Mouse (Mus musculus) liver, adult 2 months (tissue): Measurements from ENCODE around the gene Ogt. TPM values are rescaled to one million over a fixed set of nuclear protein-coding genes. Genes with fewer than 3 reads are reported as not detected.

Experiments used
- DNase-seq: peaks from one replicate; pipeline ENCODE4 v3.0.0-alpha.2; 2011; ENCODE audit warnings: low read depth, low spot score; ENCODE audit errors: extremely low read depth
- H3K27ac ChIP-seq: fragments of 200-500 bp; replicated peaks from 2 replicates; pipeline ENCODE4 v1.5.1; 2012; ENCODE audit warnings: low read depth, mild to moderate bottlenecking, control low read depth, inconsistent platforms, low read length; ENCODE audit not compliant: insufficient read depth
- H3K27me3 ChIP-seq: fragments of 200-500 bp; 2 replicates; pipeline ENCODE4 v1.6.1; 2012; ENCODE audit warnings: mild to moderate bottlenecking, moderate library complexity, low read length, inconsistent platforms; ENCODE audit not compliant: control insufficient read depth, insufficient read depth
- H3K36me3 ChIP-seq: fragments of 200-500 bp; 2 replicates; pipeline ENCODE4 v1.6.1; 2012; ENCODE audit warnings: low read length, inconsistent platforms; ENCODE audit not compliant: control insufficient read depth, insufficient read depth
- H3K4me1 ChIP-seq: fragments of 200-500 bp; 2 replicates; pipeline ENCODE4 v1.6.1; 2011; ENCODE audit warnings: low read length; ENCODE audit not compliant: control insufficient read depth, insufficient read depth
- H3K4me3 ChIP-seq: fragments of 200-500 bp; 2 replicates; pipeline ENCODE4 v1.5.1; 2011; ENCODE audit warnings: low read depth, mild to moderate bottlenecking, control low read depth, low read length, moderate library complexity; ENCODE audit not compliant: insufficient read depth
- H3K79me2 ChIP-seq: fragments of 200-500 bp; 2 replicates; pipeline ENCODE4 v1.6.1; 2012; ENCODE audit warnings: inconsistent platforms, mild to moderate bottlenecking, low read length, moderate library complexity; ENCODE audit not compliant: control insufficient read depth, insufficient read depth
- H3K9ac ChIP-seq: fragments of 200-500 bp; 2 replicates; pipeline ENCODE4 v1.6.1; 2012; ENCODE audit warnings: low read depth, mild to moderate bottlenecking, control low read depth, inconsistent platforms, low read length
- CTCF ChIP-seq: fragments of 200-500 bp; IDR thresholded peaks from 2 replicates; pipeline ENCODE4 v1.5.1; 2011; ENCODE audit warnings: low read depth, low read length, control low read depth
- POLR2A ChIP-seq: fragments of 200-500 bp; IDR thresholded peaks from 2 replicates; pipeline ENCODE4 v1.6.1; 2011; ENCODE audit warnings: low read length, control low read depth; ENCODE audit not compliant: insufficient read depth; ENCODE audit errors: extremely low read depth
- WGBS: fragments of 180-500 bp; shearing (Covaris S2); methylation state at CpG from one replicate; pipeline ENCODE4 v1.1.7; 2018; 5-methylcytosine and 5-hydroxymethylcytosine counted together
- polyA plus RNA-seq: library from polyadenylated mRNA; depleted of rRNA; stranded (reverse); fragments of >200 nt; gene quantifications from 2 replicates; pipeline ENCODE4 v1.2.3, GENCODE M21; 2012
- total RNA-seq: library from RNA; depleted of rRNA; stranded (reverse); fragments of >200 nt; gene quantifications from 2 replicates; pipeline ENCODE4 v1.2.3, GENCODE M21; 2014

The Ogt gene
- total and polyA plus RNA-seq, 2 experiments, result 28.3 to 61.4 TPM

DNA sequence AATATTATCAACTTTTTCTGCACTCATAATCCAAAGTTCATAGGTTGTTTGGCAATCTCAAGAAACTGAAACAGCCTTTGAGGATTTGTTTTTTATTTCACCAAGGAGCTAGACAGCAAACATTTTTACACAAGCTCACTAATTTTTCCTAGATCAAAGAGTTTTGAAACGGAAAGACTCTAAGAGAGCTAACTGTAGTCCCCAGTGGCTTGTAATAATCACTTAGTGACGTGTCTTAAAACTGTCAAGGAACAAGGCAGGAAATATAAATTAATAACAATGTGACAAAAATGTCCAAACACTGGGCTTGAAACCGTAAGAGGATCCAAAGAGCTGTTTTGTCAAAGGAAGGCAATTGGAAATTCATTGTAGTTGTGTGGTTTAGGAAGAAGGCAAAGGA, 1.0 kb upstream of the Ogt start:
- Histone ChIP-seq H3K4me3 (no peak overlapping the region), H3K9ac (no peak overlapping the region), H3K4me1 (peaks cover 9% of the 10 kb centered on the region), H3K36me3 (peaks cover 5% of the 10 kb centered on the region; the same call in 1 of the 2 replicates), H3K79me2 (peaks cover 10% of the 10 kb centered on the region; the same call in 1 of the 2 replicates), H3K27ac (no peak overlapping the region), H3K27me3 (no peaks in the 10 kb centered on the region)
- TF ChIP-seq POLR2A (no peak), CTCF (no peak)
- DNase-seq, result no peak
- 33% methylated on average over 3 of the region's 3 CpGs for WGBS

DNA sequence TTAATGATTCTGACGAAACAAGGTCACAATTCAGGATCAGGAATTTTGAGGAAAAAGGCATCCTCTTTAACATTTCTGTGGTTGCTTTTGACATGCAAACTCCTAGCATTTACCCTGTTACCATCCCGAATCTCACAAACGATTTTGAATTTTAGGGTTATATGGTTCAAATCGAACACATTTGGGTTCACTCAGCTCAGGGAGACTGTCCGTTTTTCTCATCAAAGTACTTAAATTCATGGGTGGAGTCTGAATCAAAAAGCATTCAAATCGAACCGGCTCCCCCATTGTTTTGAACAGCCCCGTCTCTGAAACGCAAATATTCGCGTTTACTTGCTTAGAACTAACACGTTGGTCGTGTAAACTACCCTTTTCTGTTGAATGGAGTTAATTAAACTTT, 554 bp upstream of the Ogt start:
- H3K27ac ChIP-seq, result peak overlapping the region; percentile 54; the same call in 1 of the 2 replicates
- peaks cover 10% of the 10 kb centered on the region; the same call in 1 of the 2 replicates for H3K79me2 ChIP-seq
- no peak for DNase-seq
- H3K4me3 ChIP-seq, result peak overlapping the region; percentile 38; the same call in 1 of the 2 replicates
- peak overlapping the region; percentile 55; the same call in 1 of the 2 replicates for H3K9ac ChIP-seq
- no peak for TF ChIP-seq POLR2A
- TF ChIP-seq CTCF, result no peak
- 1% methylated on average over 13 of the region's 13 CpGs for WGBS
- peaks cover 11% of the 10 kb centered on the region for H3K4me1 ChIP-seq
- peaks cover 6% of the 10 kb centered on the region; the same call in 1 of the 2 replicates for H3K36me3 ChIP-seq
- no peaks in the 10 kb centered on the region for H3K27me3 ChIP-seq

DNA sequence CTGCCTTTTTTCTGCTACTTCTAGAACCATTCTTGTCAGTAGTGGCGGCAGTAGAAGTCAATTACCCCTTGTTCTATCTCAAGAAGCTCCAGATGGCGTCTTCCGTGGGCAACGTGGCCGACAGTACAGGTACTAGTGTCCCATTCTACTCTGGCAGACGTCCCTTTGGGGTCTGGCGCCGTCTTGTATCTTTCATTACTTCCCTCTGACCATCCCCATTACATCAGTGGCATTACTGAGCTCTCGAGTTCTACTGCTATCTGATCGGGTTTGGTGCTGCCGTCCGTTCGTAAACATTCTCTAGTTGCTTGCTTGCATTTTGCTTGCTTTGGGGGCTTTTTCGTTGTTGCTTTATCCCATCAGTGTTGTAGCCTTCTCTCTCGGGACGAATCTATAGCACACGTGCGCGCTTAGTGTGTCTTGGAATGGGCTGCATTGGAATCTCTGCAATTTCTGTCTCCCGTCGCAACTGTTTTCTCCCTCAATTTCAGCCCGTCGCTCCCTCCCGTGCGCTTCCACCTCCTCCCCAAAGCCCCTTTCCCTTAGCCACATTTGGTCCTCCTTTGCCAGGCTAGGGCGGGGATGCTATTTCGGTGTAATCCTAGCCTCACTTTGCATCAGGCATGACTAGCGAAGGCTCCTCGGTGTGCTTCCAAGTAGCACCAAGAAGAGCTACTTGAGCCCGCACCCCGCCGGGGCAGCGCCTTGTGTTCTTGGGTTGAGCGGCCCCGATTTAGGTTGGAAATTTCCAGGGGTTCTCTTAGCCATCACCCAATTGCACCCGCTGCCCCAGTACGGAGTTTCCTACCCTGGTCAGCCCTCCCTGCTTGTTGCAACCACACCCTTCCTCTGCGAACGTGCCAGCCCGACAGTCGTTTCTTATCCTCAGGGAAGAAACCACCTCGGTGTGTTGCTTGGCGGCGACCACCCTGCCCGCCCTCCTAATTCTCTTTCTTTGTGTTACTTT, 617 bp downstream of the Ogt start:
- peak overlapping the region; percentile 99 for H3K9ac ChIP-seq
- peaks cover 6% of the 10 kb centered on the region; the same call in 1 of the 2 replicates for H3K36me3 ChIP-seq
- DNase-seq, result peak; percentile 36
- H3K4me3 ChIP-seq, result peak overlapping the region; percentile 93
- H3K79me2 ChIP-seq, result peaks cover 10% of the 10 kb centered on the region; the same call in 1 of the 2 replicates
- no peaks in the 10 kb centered on the region for H3K27me3 ChIP-seq
- peak overlapping the region; percentile 89 for H3K27ac ChIP-seq
- H3K4me1 ChIP-seq, result peaks cover 15% of the 10 kb centered on the region
- no peak for TF ChIP-seq POLR2A
- TF ChIP-seq CTCF, result no peak
- WGBS, result under 1% methylated on average over 45 of the region's 45 CpGs

DNA sequence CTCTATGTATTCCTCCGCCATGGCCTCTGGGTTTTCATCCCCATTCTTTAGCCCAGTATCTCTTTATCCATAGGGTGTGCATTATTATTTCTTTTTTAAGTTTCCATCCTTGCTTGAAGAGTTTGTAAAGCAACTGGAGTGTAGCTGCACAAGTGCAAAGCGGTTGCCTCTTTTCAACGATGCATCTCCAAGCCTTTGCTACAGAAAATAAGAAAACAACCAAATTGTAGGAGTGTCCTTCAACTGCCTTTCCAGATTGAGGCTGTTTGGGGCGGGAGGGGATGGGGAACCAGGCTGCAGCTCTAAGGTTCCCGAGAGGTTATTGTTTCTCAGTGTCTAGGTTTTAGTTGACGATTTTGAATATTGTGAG, 1.3 kb downstream of the Ogt start:
- Histone ChIP-seq H3K79me2 (peaks cover 10% of the 10 kb centered on the region; the same call in 1 of the 2 replicates), H3K4me3 (peak overlapping the region; percentile 93), H3K4me1 (peaks cover 18% of the 10 kb centered on the region), H3K9ac (peak overlapping the region; percentile 99), H3K27me3 (no peaks in the 10 kb centered on the region), H3K36me3 (peaks cover 6% of the 10 kb centered on the region; the same call in 1 of the 2 replicates), H3K27ac (peak overlapping the region; percentile 89)
- no peak for DNase-seq
- TF ChIP-seq CTCF (no peak), POLR2A (no peak)
- WGBS, result 0% methylated on average over 6 of the region's 6 CpGs

DNA sequence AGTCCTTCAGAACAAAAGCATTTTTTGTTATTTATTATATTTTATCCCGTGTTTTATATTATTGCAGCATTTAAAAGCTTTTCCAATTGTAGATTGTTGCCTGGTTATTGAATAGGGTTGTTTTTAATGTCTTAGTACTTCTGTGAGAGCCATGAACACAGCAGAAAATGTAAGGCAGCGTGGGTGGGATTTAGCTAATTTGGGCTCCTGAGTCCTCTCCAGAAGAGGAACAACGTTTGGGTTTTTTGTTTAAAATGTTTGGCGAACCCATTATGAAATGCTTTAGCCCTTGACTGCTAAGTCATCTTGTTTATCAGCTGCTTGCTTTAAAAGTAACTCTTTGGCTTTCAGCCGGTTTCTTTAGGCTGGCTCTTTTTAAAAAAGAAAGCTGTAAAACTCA, 2.2 kb downstream of the Ogt start:
- TF ChIP-seq POLR2A, result no peak
- TF ChIP-seq CTCF, result no peak
- peak overlapping the region; percentile 30; the same call in 1 of the 2 replicates for H3K4me3 ChIP-seq
- H3K36me3 ChIP-seq, result peaks cover 10% of the 10 kb centered on the region; the same call in 1 of the 2 replicates
- H3K27ac ChIP-seq, result no peak overlapping the region
- no peaks in the 10 kb centered on the region for H3K27me3 ChIP-seq
- H3K79me2 ChIP-seq, result peaks cover 10% of the 10 kb centered on the region; the same call in 1 of the 2 replicates
- 4% methylated on average over 5 of the region's 5 CpGs for WGBS
- H3K4me1 ChIP-seq, result peaks cover 20% of the 10 kb centered on the region
- no peak for DNase-seq
- H3K9ac ChIP-seq, result no peak overlapping the region

DNA sequence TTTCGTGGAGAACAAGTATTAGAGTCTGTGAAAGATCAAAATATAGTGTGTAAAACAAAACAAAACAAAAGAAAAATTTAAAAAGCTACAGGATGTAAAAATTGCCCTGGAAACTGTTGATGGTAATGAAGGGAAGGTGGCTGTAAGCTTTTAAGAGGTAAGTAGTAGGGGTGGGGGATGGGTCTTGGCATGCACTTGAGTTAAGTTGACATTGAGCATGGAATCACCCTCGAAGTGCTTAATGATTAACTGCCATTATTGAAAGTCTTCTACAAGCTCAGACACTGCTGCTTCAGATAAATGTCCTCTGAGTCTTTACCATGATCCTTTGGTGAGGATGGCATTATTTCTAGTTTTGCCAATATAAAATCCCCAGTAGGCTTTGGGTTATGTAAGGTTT, 5.4 kb downstream of the Ogt start:
- peak; percentile 86 for DNase-seq
- H3K36me3 ChIP-seq, result peaks cover 10% of the 10 kb centered on the region; the same call in 1 of the 2 replicates
- H3K27ac ChIP-seq, result no peak overlapping the region
- 41% methylated on average over 2 of the region's 2 CpGs for WGBS
- no peak overlapping the region for H3K4me3 ChIP-seq
- no peak overlapping the region for H3K9ac ChIP-seq
- TF ChIP-seq CTCF (no peak), POLR2A (no peak)
- peaks cover 11% of the 10 kb centered on the region; the same call in 1 of the 2 replicates for H3K79me2 ChIP-seq
- no peaks in the 10 kb centered on the region for H3K27me3 ChIP-seq
- H3K4me1 ChIP-seq, result peaks cover 17% of the 10 kb centered on the region
